Mouse (Mus musculus): ENCODE data around the gene A830005F24Rik. TPM values are rescaled to one million over a fixed set of nuclear protein-coding genes. Genes with fewer than 3 reads are reported as not detected.
"Not testable (repeated sequence)": the region's sequence is repeated elsewhere in the genome, so short reads cannot be mapped to it uniquely, and the experiment has no call there.

A830005F24Rik gene
- under 1 TPM in 1 of 2 experiments, not detected in 1; 0.39 TPM for total RNA-seq (2021)
- long read RNA-seq, experiment 1: 0 reads
- long read RNA-seq, experiment 2: 0 reads

DNA sequence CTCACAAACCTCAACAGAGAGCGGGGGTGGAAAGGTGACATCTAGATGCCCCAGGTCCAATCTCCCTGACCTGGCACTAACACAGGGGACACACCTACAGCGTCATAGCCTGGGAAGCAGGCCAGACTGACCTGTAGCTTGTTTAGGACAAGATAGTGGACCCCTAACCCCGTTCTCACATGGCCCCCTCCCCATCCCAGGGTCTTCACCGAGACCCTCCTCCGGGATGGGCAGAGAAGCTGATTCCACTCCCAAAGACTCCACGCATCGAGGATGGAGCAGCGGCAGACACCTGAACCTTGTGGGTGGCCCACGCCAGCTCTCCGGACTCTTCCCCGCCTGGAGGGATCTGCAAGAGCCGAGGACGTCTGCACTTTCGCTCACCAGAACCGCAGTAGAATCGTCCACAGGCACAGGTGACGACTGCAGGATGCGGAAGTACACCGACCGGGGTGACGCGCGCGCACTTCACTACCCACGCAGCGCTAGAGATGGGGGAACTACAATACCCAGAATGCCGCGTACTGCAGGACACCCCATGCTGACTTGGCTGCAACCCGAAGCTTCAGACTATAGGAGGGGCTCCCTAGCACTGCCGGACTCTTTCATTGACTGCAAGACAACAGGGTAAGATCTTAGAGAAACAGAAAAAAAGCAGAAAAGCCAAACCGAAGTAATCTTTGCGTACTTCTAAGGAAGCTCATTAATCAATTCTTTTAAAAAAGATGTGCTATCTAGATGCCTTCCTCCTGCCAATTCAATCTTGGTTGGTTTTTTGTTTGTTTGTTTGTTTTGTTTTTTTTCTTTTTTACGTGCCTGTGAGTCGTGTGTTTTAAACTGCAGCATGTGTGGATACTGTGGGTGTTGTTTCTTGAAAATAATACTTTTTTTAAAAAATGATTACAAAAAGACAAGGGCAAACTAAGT lies at the start of gene A830005F24Rik, which contains the start of gene Zfp169:
TSS of gene A830005F24Rik (plus strand) at position 568 of the 927 bp plus-strand sequence.
TSS of gene Zfp169 (minus strand) at position 449 of the 927 bp plus-strand sequence.
- peak; percentile 87 for DNase-seq

DNA sequence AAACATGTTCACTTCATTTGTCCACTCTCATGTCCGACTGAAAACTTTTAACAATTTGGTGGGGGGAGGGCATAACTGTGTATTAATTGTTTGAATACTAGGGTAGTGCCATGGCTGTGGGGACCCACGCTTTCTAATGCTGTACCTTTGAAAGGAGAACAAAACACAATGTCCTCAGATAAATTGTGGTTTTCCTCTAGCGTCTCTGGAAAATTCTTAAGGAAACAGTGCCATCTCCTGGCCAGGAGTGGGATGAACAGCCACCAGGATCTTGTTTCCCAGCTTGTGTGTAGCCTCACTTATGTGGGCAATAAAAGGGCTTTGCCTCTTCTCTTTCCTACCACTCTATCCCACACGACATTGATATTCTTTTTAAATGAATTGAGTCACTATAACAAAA lies 49.2 kb upstream of the A830005F24Rik start:
- peak; percentile 81 for DNase-seq

DNA sequence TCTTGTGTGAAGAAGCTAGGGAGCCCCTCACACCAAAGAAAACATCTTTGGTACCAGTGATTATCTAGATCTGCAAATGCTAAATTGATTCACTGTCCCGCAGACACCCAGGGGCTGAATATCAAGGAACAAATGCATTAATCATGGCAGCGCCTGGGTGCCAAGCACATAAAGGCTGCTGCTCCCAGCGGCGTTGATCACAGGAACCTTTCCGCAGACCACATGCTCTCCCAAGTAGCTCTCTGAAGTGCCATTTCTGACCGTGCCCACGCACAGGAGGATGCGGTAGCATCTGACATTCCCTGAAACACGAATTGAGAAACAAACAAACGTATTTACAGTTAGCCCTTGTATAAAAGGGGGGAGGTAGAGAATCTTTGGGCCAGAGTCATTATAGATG lies 47.2 kb upstream of the A830005F24Rik start:
- DNase-seq: no peak

DNA sequence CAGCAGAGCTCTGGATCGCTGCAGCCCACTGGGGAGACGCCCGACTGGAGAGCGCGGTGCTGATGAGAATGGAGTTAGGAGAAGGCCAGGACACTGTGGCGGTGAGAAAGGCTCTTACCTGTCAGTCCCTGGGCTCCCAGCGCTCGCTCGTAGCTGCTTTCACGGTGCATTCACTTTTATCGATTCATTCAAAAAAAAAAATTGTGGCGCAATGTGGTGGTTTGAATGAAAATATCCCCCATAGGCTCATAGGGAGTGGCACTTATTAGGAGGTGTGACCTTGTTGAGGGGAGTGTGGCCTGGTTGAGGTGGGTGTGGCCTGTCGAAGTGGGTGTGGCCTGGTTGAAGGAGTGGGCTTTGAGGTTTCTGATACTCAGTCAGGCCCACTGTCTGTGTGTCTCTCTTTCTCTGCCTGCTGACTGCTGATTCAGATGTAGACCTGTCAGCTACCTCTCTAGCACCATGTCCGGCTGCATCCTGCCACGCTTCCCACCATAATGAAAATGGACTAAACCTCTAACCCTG lies 44.7 kb upstream of the A830005F24Rik start:
- no peak for DNase-seq

DNA sequence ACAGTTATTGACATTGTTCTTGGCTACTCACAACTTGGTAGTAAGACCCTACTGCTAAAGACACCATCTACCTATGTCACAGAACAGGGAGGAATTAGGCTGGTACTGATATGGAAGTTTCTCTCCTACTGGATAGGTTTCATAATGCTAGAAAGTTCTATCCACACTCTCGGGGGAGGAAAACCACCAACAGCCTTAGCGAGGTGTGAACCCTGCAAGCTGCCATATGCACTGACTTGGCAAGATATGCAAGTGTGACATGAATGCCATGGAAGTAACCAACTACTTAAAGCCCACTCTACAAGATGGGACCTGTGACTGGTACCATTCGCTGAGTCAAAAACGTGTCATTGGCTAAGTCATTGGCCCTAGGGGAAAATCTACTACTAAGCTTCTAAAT lies 29.8 kb upstream of the A830005F24Rik start:
- DNase-seq: no peak

DNA sequence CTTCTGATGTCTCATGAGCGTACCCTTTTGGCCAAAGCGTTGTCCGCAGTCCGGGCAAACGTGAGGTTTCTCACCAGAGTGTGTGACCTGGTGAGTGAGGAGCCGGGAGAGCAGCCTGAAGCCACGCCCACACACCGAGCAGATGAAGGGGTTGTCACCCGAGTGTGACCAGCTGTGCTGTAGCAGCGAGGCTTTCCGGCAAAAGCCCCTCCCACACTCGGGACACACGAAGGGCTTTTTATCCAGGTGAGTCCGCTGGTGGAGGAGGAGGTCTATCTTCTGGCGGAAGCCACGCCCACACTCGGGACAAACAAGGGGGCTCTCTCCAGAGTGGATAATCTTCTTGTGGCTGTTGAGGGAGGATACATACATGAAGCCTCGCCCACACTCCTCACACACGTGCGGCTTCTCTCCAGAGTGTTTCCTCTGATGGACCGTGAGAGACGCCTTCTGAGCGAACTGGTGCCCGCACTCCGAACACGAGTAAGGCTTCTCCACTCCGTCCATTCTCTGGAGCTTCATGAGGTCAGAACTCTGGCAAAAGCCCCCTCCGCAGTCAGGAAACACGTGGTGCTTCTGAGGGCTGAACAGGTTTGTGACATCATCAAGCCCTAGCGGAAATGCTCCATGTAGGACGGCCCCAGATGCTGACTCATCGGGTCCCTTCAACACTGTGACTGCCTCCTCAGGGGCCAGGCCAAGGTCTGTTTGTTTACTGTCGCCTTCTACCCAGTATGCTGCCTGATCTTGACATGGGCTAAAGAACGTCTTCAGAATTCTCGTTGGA lies 22.8 kb upstream of the A830005F24Rik start:
- no peak for DNase-seq

DNA sequence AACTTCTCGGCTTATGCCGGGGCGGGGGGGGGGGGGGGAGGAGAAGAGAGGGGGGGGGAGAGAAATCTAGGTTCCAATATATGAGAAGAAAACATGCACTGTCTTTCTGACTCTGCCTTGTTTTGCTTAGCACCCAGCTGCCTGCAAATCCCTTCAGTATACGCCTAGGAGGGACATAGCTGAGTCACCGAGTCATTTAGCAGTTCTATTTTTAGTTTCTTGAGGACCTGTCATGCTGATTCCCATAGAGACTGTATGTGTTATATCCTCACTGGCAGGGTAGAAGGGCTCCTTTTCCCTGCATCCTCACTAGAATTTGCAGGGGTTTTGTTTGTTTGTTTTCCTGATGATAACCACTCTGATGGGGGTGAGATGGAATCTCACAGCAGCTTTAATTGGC lies 20.2 kb upstream of the A830005F24Rik start:
- no peak for DNase-seq

DNA sequence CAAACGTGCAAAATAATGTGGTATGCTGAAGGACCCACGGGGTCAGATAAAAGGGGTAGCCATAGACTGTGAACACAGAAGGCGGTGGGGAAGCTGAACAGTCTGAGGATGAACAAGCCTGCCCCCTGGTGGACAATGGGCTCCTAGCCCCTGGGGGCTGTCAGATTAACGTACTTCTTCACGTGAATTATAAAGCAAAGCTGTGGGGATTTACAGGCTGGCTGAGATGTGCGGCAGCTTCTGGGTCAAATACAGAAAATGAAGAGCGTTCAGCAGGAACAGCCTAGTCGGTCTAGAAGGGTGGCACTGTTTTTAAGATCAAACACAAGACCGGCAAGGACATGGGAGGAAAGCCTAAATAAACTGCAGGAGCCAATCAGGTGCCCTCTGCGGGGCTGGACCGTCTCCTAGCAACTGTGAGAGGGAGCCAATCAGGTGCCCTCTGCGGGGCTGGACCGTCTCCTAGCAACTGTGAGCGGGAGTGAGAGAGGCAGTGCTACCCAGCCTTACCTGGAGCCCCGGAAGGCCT lies 15.6 kb upstream of the A830005F24Rik start:
- DNase-seq: peak; percentile 76

DNA sequence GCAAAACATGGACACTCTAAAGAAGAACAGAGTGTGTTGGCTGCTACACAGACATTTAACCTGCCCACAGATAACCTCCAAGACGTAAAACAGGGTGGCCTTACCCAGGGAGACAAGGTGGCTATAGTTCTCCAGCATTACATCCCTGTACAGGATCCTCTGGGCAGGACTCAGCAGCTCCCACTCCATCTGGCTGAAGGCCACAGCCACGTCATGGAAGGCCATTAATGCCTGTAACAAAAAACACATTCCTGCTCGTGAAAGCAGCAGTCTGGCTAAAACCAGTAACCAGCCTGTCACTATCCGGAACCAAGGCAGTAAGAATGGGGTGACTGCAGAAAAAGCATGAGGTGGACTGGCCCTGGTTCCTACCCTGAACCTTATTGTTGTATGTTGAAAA lies 14.7 kb upstream of the A830005F24Rik start:
- DNase-seq: peak; percentile 56

DNA sequence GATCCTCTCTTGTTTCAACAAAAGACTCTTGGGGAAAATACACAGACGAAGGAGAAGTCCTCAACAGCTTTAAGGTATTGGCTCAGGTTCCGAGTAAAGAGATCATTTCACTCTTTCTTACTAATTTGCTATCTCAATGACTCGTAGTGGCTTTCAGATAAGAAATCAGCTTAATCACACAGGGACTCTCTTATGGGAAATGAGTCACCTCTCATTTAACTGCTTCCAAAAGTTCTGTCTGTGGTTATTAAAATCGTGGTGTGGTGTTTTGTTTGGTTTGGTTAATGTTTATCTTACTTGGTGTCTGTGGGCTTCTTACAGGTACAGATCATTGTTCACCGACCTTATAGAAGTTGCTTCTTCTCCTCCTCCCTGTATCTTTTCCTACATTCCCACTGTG lies 10.9 kb upstream of the A830005F24Rik start:
- DNase-seq: no peak

DNA sequence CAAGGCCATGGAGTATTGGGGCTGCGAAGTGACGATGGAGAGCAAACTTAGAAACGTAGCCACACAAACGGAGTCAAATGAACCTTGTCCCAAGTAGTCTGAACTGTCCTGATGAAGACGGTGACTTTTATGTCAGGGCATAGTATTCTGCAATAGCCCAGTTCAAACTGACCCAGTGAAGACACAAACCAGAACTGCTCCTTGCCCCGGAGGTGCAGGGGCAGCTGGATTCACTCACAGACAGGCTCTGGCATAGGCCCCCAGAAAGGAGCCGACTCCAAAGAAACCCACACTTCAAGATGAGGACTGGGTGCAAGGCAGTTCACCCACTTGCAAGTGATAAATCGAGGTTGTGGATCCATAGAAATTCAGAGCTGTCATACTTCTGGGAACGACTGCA lies 4.7 kb upstream of the A830005F24Rik start:
- DNase-seq: no peak

DNA sequence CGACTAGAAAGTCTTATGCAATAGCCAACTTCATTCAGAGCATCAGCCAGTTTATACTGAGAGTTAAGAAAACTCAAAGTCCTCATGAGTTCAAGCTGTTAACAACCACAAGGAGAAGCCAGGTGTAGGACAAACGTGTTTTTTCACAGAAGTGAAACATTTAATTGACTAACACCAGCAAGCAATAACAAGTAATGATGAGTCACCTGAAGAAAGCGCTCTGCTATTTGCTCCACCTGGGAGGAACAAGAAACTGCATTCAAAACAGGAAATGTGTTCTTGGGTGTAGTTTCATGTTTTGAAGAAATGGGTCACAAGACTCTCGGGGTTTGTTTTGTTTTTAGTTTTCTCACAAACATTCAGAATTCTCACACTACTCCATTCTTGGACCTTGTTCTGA lies 2.5 kb downstream of the A830005F24Rik start:
- no peak for DNase-seq

DNA sequence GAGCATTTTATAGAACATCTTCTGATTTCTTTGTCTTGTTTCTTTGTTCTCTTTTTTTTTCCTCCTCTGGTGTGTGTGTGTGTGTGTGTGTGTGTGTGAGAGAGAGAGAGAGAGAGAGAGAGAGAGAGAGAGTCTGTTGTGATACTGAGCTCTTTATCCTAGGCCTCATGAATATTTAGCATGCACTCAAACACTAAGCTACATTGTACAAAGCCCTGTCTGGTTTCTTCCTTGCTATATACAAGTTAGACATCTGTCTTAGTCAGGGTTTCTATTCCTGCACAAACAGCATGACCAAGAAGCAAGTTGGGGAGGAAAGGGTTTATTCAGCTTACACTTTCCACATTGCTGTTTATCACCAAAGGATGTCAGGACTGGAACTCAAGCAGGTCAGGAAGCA lies 5.8 kb downstream of the A830005F24Rik start:
- not testable (repeated sequence) for DNase-seq

DNA sequence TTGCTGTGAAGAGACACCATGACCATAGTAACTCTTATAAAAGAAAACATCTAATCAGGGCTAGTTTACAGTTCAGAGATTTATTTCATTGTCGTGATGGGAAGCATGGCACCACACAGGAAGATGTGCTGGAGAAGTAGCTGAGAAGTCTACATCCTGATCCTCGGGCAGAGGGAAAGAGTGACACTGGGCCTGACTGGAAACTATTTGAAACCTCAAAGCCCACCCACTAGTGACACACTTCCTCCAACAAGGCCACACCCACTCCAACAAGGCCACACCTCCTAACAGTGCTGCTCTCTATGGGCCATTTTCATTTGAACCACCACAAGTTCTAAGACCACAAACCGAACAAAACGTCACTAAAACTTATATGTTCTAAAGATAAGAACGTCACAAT lies 12.4 kb downstream of the A830005F24Rik start:
- no peak for DNase-seq

DNA sequence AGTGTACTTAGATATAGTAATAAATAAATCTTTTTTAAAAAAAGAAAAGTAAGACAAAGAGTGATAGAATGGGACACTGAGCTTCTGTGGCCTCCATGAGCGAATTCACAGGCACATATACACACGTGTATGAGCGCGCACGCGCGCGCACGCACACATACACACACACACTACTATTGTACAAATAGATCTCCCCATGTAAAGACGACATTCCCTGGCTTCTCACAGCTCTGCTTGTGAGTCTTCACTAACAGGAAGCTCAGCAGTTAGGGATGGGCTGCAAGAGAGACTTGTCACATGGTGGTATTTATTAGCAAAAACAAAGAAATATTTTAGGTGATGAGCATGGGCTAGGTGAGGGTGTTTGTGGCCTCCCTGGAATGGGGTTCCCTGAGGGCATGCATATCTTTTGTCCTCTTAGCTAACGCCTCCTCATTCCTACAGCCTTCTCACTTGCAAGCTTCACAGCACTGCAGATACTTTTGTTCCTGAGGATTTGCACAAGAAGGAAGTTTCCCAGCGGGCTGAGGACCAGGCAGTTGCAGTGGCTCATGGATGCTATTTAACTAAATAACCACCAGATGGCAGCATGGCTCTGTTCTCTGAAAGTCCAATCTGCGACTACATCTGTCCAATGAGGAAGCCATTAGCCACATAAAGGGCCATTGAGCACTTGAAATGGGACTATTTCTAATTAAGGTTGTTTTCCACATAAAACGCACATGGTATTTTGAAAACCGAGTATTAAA lies 14.9 kb downstream of the A830005F24Rik start:
- DNase-seq: peak; percentile 73

DNA sequence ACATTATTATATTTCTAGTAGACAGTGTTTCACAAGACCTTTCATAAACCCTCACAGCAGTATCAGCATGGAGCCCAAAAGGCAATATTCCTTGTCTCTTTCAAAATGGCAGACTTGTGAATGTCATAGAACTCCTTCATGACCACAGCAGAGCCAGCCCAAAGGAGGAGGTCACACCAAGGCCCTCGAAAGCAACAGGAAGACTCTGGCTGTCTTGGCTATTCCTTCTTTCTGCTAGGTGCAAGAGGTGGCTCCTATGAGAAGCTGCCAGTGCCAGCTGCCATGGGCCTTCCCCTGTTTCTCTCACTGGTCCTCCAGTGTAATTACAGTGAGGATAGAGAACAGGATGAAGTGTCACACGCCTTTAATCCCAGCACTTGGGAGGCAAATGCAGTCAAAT lies 15.7 kb downstream of the A830005F24Rik start:
- no peak for DNase-seq

DNA sequence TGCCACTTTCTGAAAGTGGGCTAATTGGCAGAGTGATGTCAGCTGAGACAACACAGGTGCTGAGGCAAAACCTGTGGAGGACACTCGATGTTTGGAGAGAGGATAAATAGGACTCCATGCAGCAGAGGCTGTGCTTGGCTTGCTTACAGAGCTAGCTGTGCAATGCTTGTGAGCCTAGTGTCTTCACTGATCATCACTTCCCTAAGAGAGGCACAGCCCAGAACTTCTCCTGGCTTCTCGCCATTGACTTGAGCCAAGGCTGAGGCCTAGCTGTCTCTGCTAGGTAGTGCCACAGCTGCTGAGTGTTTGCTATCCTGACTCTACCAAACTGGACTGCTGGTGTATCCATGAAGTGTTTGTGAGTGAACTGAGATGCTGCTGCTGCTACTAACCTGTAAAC lies 17.3 kb downstream of the A830005F24Rik start:
- peak; percentile 70 for DNase-seq

DNA sequence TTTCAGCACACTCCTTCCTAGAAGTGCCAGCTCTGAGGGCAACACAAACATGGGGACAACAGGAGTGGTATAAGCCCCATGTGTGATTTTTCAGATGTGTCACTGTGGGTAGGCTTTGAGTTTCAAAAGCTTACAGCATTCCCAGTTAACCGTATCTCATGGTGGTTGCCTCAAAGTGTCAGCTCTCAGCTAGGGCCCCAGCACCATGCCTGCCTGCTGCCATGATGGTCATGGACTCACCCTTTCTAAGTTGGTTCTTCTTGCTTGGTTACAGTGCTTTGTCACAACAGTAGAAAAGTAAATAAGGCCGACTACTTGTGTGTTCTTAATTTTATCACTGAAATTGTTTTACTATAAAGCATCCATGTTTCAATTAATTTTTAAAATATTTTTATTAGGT lies 18.1 kb downstream of the A830005F24Rik start:
- DNase-seq: no peak

DNA sequence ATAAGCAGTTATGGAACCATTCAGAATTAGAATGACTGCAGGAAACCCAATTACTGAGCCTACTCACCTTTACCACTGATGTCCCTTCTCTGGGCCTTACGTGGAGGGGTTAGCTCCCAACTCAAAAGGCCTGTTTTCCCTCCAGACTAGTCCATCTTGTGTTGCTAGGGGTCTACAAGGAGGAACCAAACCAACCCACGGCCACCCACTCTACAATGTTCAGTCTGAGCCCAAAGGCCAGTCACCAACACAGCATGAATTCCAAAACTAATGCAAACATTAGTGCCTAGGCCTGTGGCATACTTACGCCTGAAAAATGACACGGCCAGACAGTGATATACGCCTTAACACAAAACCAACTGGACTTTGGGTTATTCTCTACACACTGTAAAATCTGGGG lies 20.1 kb downstream of the A830005F24Rik start:
- no peak for DNase-seq

DNA sequence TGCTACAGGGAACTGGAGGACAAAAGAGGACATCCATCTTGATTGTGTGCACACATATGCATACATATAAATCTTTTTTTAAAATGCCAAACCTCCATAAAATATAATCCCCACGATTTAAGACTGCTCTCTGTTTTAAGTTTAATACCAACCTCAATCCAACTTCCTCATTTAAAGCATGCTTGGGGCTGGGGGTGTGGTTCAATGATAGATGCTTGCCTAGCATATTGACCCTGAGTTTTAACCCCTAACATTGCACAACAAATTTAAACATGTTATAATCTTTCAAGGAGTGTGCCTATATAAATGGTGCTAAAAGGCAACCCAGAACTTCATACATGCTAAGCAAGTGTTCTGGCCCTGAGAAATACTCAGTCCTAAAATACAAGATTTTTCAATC lies 27.1 kb downstream of the A830005F24Rik start:
- no peak for DNase-seq

DNA sequence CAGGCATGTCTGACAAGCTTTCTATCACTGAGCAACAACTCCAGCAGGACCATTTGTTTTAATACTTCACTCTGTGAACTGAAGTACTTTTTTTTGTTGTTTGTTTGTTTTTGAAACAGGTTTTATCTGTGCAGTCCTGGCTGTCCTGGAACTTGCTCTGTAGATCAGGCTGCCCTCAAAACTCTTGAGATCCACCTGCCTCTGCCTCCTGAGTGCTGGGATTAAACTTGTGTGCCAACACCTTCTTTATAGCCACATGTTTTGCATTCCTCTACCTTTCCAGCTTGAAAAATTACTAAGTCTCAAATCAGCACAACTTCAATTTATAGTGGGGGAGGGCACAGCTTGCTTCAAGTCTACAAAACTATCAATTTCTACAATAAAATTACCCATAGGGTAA lies 31.0 kb downstream of the A830005F24Rik start:
- no peak for DNase-seq

DNA sequence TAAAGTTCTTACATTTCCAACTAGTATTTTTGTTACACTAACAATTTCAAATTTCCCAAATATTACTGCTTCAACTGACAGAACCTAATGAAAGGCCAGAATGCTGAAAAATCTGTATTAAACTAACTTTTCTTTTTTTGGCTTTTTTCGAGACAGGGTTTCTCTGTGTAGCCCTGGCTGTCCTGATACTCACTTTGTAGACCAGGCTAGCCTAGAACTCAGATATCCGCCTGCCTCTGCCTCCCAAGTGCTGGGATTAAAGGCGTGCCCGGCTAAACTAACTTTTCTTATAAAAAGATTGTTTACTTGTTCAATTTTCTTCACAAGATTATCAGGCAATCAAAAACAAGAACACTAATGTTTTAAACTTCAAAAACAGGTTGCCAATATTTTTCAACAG lies 31.5 kb downstream of the A830005F24Rik start:
- DNase-seq: no peak
